Mouse (Mus musculus): ENCODE results near the gene Spg11.
"Not testable (repeated sequence)": the region's sequence is repeated elsewhere in the genome, so short reads cannot be mapped to it uniquely, and the experiment has no call there.

Spg11 gene

DNA sequence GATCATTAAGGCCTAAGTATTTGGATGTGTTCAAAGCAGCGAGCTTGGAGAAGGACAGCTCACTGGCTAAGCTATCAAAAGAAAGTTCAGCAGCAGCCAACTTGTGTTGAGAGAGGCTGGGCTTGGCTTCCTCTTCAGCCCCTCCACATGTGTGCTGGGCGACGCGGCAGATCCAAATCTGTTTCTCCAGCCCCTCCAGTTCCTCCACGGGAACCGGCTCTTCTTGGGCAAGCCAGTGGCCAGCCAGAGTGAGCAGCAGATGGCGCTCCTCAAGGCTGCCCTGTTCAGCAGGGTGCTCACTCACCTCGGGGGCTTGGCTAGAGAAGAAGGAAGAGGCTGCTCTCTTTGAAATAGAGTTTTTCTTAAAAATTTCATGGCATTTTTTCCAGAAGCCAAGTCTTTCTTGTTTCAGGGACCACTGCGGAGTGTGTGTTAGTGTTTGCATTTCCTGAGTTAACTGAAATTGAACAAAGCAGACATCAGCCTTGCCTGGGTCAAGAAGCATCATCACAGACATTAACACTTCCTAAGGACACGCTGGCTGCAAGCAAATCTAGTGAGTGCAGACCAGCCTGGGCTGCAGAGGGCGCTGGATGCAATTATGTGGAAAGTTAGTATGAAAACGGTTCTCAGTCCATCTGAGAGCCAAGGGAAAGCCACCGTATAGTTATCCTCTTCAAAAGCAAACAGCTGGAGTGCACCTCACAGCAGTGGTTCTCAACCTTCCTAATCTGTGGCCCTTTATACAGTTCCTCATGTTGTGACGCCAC is 52.8 kb downstream of the Spg11 start:
- no peak for DNase-seq (ENCODE audit: low read depth)

DNA sequence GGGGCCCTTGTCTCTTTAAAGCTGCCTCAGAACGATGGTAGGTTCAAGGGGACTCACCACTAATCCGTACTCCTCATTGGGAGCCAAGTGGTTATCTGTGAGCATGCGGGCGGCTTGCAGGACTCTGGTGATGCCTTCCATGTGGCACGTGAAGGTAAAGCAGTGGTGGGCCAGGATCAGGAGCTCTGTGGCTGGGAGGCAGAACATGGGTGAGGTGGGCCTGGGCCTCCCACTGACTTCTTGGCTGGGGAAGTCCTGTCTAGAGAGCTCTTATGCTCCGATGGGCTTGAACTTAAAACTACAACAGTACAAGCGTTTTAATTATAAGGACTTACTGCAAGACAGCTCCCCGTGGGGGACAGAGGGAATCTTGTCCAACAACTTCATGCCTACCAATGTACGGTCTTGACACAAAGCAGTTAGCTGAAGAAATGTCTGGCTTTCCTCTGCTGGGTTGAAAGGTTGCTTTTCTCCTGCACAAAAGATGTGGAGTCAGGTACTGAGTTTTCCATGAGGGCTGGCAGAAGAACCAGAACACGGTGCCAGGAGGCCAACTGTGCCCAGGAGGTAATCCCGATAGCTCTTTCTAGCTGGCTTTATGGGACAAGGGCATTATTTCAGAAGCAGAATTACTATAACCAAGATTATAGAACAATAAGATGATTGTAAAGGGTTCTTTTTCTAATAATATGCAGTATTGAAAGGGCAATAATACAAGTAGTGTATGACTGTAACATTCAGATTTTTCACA is 58.6 kb downstream of the Spg11 start:
- no peak for DNase-seq (ENCODE audit: low read depth)

DNA sequence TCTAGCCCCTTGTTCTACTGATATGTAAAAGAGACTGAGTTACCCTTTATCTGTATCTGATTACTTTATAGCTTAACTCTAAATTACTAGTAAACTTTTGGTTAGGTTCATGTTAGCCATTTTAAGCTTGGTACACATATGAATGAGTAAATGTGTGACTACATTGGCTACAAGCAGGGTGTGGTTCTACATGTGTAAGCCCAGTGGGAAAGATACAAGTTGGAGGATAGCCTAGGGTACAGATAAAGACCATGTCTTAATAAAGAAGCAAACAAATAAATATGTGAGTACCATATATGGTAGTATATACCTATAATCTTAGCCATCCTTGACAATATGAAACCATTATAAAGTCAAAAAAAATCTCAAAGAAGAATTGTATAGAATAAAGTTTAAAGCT is 74.3 kb downstream of the Spg11 start:
- DNase-seq (ENCODE audit: low read depth) = no peak

DNA sequence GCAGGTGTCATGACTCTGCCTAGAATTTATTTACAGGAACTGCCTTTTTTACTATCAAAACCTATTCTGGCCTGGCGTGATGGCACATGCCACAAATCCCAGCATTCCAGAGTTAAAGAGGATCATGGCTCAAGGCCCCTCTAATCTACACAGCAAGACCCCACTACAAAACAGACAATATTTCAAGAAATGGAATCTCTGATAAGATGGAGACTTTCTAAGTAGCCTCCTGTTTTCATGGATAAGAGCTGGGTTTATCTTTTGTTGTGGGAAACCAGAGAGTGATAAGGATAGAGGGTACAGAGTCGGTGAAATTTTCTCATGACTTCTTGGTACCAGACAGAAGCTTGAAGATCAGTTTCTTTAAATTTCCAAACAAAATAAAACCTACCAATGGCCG is 82.1 kb downstream of the Spg11 start:
- no peak for DNase-seq (ENCODE audit: low read depth)

DNA sequence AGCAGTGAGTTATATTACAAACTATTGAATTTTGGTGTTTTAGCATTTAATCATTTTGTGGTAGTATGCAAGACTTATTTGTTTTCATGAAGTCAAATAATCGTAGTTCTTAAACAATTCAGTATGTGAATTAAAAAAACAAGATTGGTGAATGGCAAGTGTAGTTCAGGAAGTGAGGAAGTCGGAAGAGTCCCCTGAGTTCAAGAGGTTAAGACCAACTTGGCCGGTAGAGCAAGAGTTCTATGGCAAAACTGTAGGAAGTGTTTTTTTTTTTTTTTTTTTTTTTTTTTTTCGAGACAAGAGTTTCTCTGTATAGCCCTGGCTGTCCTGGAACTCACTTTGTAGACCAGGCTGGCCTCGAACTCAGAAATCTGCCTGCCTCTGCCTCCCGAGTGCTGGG is 86.2 kb downstream of the Spg11 start:
- DNase-seq (ENCODE audit: low read depth) = no peak

DNA sequence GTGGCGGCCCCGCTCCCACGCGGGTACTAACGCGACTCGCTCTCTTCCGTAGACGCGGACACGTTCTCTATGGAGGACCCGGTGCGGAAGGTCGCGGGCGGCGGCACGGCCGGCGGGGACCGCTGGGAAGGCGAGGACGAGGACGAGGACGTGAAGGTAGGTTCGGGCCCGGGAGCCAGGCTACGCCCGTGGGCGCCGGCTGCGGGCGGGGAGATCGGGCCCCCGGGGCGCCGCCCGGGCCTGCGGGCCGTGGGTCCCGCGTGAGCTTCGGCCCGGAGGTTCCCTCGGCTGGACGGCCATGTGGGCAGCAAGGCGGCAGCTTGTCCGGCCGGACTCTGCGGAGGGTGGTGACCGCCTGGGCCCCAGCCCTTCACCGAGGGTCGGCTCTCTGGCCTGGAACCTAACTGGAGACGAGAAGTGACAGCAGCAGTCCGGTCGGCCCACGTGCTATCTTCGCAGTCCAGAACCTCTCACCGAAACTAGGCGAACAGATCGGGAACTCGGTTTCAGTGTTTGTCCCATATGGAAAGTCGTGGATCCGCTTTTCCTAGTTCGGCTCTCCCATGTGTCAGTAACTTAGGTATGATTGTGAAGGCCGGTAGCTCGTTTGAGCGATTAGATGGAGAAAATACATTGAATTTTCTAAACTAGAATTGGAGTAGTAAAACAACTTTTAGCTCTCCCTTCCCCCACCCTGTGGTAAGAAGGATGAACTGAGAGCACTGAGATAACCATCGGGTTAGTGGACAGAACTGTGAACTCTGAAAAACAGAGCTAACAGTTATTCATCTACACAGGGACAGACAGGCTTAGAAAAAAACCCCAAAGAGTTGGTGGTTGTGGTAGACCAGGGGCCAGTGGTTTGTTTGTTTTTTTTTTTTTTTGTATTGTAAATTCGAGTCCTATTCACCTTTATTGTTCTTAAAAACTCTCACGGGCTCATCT is 89.2 kb downstream of the Spg11 start:
- DNase-seq (ENCODE audit: low read depth) = peak; percentile 13

DNA sequence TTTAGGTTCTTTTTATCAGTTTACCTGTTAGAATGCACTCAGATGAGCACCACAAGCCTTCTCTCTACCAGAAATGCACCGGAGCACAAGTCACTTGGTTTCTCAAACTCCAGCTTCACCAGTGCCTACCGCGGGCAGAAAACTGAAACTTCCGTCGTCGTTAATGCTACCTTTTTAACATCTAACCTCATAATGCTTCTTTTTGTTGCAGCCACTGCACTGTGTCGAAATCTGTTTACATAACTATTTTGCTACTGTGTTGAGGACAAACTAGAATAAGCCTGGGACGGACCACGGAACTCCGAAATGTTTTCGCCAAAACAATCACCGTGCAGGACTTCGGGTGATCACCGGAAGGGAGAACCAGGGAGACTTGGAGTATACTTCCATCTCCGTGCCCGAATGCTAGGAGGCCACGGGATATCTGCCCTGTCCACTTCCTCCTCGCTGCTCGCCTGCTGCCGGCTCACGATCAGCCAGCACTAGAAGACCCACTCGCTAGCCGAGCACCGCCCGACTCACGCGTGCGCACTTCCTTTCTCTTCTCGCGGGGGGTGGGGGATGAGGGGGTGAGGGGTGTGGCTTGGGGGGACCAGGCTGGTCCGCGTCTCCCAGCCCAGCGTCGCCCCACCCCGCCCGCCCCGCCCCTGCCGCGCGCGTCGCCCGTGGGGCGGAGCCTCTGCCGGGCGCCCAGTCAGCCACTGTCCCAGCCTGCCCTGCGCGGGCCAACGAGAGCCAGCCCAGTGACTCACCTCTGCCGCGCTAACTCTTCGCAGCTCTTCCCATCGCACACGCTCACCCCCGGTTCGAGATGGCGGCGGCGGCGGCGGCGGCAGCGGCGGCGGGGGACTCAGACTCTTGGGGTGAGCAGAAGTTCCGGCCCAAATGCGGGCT is 90.1 kb downstream of the Spg11 start, which contains the start of gene Eif3j1:
TSS of gene Eif3j1 (plus strand) at position 685 of the 894 bp plus-strand sequence.
- peak; percentile 69 for DNase-seq (ENCODE audit: low read depth)

DNA sequence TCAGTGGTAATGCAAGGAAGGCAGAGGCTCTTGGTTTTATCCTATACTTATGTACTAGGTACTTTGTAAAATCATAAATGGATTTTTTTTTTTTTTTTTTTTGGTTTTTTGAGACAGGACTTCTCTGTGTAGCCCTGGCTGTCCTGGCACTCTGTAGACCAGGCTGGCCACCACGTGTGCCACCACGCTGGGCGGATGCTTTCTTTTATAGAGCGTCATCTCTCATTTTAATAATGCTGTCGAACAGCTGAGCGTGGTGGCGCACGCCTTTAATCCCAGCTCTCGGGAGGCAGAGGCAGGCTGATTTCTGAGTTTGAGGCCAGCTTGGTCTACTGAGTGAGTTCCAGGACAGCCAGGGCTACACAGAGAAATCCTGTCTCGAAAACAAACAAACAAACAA is 91.1 kb downstream of the Spg11 start:
- DNase-seq (ENCODE audit: low read depth) = not testable (repeated sequence)

DNA sequence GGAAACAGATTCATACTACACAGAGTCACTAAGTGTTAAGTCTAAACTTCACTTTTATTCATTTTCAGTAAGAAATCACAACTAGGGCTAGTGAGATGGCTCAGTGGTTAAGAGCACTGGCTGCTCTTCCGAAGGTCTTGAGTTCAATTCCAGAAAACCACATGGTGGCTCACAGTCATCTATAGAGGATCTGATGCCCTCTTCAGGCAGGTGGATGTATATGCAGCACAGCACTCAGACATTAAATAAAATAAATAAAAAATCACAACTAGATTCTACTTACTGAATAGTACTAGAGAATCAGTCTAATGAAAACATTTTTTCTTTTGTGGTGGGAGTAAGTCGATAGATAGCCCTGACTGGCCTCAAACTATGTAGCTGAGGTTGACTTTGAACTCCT is 95.9 kb downstream of the Spg11 start:
- no peak for DNase-seq (ENCODE audit: low read depth)

DNA sequence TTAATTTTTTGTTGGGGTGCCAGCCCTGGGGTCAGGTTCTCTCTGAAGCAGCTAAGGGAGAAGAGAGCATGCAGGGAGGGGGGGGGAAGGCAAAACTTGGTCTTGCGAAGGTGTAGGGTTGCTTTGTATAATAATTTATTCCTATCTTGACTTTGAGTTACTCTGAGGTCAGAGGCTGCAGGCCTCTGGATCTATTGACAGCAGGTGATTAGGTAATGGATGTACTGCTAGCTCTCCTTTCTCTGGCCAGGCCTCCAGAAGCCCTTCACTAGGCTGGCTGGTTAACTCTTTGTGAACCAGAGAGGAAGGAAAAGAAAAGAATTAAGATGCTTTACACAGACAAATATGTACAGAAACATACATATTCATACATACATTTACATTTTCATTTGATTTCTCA is 99.5 kb downstream of the Spg11 start:
- DNase-seq (ENCODE audit: low read depth) = no peak

DNA sequence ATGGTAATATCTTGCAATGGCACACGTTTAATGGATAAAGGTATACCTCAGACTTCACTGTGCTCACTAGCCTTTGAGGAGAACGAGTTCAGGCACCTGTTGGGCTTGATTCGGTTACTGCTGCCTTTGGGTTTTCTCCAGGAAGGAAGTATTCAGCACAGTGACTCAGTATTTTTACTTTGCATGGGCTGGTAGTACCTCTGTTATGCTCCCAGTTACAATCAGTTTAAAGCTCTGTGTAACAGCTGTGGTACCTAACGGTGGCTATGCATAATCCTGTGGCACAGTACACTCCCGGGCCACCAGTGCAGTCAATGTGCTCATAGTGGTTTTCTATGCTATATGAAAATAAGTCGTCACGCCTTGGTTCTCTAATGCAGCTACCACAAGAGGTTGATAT is 106.7 kb downstream of the Spg11 start:
- DNase-seq (ENCODE audit: low read depth) = no peak

DNA sequence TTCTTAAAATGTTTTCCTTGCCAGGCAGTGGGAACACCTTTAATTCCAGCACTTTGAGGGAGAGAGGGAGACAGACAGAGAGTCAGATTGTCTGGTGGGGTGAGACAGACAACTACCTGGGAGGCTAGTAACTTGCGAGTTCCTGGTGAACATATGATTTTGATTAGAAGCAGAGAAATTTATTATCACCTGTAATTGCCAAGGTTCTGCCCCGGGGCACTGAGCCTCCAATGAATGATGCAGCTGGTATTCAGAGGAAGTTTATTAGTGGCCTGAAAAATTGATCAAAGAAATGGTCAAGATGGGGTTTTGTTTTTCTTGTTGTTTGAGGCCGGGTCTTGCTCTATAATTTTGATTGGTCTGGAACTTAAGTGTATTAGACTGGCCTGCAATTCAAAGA is 109.4 kb downstream of the Spg11 start:
- DNase-seq (ENCODE audit: low read depth) = no peak

Measured in fibroblast of lung, adult 2 months (primary cell).